Mouse (Mus musculus): Measurements from ENCODE around the gene Fmo6. TPM values are rescaled to one million over a fixed set of nuclear protein-coding genes. Genes with fewer than 3 reads are reported as not detected.

The Fmo6 gene
- polyA plus RNA-seq (2014; fragmentation: Nextera tagmentation; extraction: Ambion mirVana), result not detected in 2 replicates

GRCm38 (mm10) chr1:162937415-162937814, at the start of gene Fmo6:
Gene Fmo6 (minus strand): TSS chr1:162937515.
- WGBS, result 81% methylated on average over 6 of the region's 6 CpGs
- Histone ChIP-seq H3K27me3 (replicated peaks; ENCODE audit: control insufficient read depth, insufficient read depth, low read length) (no peaks in the 10 kb centered on the region), H3K9ac (ENCODE audit: low read length) (no peak within 1 kb of the TSS), H3K4me2 (ENCODE audit: low read length) (no peak within 1 kb of the TSS), H3K4me3 (ENCODE audit: low read depth, low read length) (no peak within 1 kb of the TSS), H3K36me3 (ENCODE audit: control insufficient read depth, insufficient read depth, low read length) (no peaks in the 10 kb centered on the region), H3K27ac (ENCODE audit: low read depth, low read length) (no peak within 1 kb of the TSS), H3K9me3 (replicated peaks; ENCODE audit: control insufficient read depth, low read length) (no peaks in the 10 kb centered on the region), H3K4me1 (ENCODE audit: control insufficient read depth, insufficient read depth, low read length) (no peaks in the 10 kb centered on the region)
- no peak for DNase-seq (ENCODE audit: low spot score)
- ATAC-seq, result no peak

- no peaks in the 10 kb centered on the region for H3K9me3 ChIP-seq (replicated peaks; ENCODE audit: control insufficient read depth, low read length)
- no peak overlapping the region for H3K9ac ChIP-seq (ENCODE audit: low read length)
- H3K4me2 ChIP-seq (ENCODE audit: low read length), result no peak overlapping the region
- H3K27me3 ChIP-seq (replicated peaks; ENCODE audit: control insufficient read depth, insufficient read depth, low read length), result no peaks in the 10 kb centered on the region
- H3K4me1 ChIP-seq (ENCODE audit: control insufficient read depth, insufficient read depth, low read length), result no peaks in the 10 kb centered on the region
- ATAC-seq (no peak), DNase-seq (ENCODE audit: low spot score) (no peak)
- WGBS, result 96% methylated on average over 1 of the region's 1 CpGs
- no peaks in the 10 kb centered on the region for H3K36me3 ChIP-seq (ENCODE audit: control insufficient read depth, insufficient read depth, low read length)
- H3K27ac ChIP-seq (ENCODE audit: low read depth, low read length), result no peak overlapping the region
- no peak overlapping the region for H3K4me3 ChIP-seq (ENCODE audit: low read depth, low read length)
Measured at GRCm38 (mm10) chr1:162986777-162987176, 49.5 kb upstream of the Fmo6 start.

- WGBS, result 91% methylated on average over 2 of the region's 2 CpGs
- H3K27ac ChIP-seq (ENCODE audit: low read depth, low read length), result no peak overlapping the region
- no peaks in the 10 kb centered on the region for H3K36me3 ChIP-seq (ENCODE audit: control insufficient read depth, insufficient read depth, low read length)
- no peak overlapping the region for H3K4me3 ChIP-seq (ENCODE audit: low read depth, low read length)
- ATAC-seq, result no peak
- no peak overlapping the region for H3K4me2 ChIP-seq (ENCODE audit: low read length)
- DNase-seq (ENCODE audit: low spot score), result no peak
- H3K9me3 ChIP-seq (replicated peaks; ENCODE audit: control insufficient read depth, low read length), result no peaks in the 10 kb centered on the region
- no peaks in the 10 kb centered on the region for H3K4me1 ChIP-seq (ENCODE audit: control insufficient read depth, insufficient read depth, low read length)
- no peaks in the 10 kb centered on the region for H3K27me3 ChIP-seq (replicated peaks; ENCODE audit: control insufficient read depth, insufficient read depth, low read length)
- H3K9ac ChIP-seq (ENCODE audit: low read length), result no peak overlapping the region
Measured at GRCm38 (mm10) chr1:162986121-162986748, 48.9 kb upstream of the Fmo6 start.

GRCm38 (mm10) chr1:162984428-162984827, 47.1 kb upstream of the Fmo6 start, which contains the start of gene Fmo3:
Gene Fmo3 (minus strand): TSS chr1:162984528.
- Histone ChIP-seq H3K4me2 (ENCODE audit: low read length) (no peak within 1 kb of the TSS), H3K9ac (ENCODE audit: low read length) (no peak within 1 kb of the TSS), H3K9me3 (replicated peaks; ENCODE audit: control insufficient read depth, low read length) (no peaks in the 10 kb centered on the region), H3K4me1 (ENCODE audit: control insufficient read depth, insufficient read depth, low read length) (no peaks in the 10 kb centered on the region), H3K36me3 (ENCODE audit: control insufficient read depth, insufficient read depth, low read length) (no peaks in the 10 kb centered on the region), H3K27ac (ENCODE audit: low read depth, low read length) (no peak within 1 kb of the TSS), H3K4me3 (ENCODE audit: low read depth, low read length) (no peak within 1 kb of the TSS), H3K27me3 (replicated peaks; ENCODE audit: control insufficient read depth, insufficient read depth, low read length) (no peaks in the 10 kb centered on the region)
- DNase-seq (ENCODE audit: low spot score), result no peak
- WGBS, result 93% methylated on average over 1 of the region's 1 CpGs
- ATAC-seq, result no peak

- H3K27ac ChIP-seq (ENCODE audit: low read depth, low read length), result no peak overlapping the region
- no peaks in the 10 kb centered on the region for H3K4me1 ChIP-seq (ENCODE audit: control insufficient read depth, insufficient read depth, low read length)
- no peak overlapping the region for H3K4me2 ChIP-seq (ENCODE audit: low read length)
- no peaks in the 10 kb centered on the region for H3K27me3 ChIP-seq (replicated peaks; ENCODE audit: control insufficient read depth, insufficient read depth, low read length)
- 70% methylated on average over 2 of the region's 2 CpGs for WGBS
- no peaks in the 10 kb centered on the region for H3K36me3 ChIP-seq (ENCODE audit: control insufficient read depth, insufficient read depth, low read length)
- DNase-seq (ENCODE audit: low spot score) (no peak), ATAC-seq (no peak)
- no peak overlapping the region for H3K9ac ChIP-seq (ENCODE audit: low read length)
- H3K9me3 ChIP-seq (replicated peaks; ENCODE audit: control insufficient read depth, low read length), result no peaks in the 10 kb centered on the region
- no peak overlapping the region for H3K4me3 ChIP-seq (ENCODE audit: low read depth, low read length)
Measured at GRCm38 (mm10) chr1:162963556-162963955, 26.2 kb upstream of the Fmo6 start.

- 84% methylated on average over 1 of the region's 1 CpGs for WGBS
- ATAC-seq (no peak), DNase-seq (ENCODE audit: low spot score) (no peak)
- H3K9me3 ChIP-seq (replicated peaks; ENCODE audit: control insufficient read depth, low read length), result no peaks in the 10 kb centered on the region
- H3K9ac ChIP-seq (ENCODE audit: low read length), result no peak overlapping the region
- H3K27me3 ChIP-seq (replicated peaks; ENCODE audit: control insufficient read depth, insufficient read depth, low read length), result no peaks in the 10 kb centered on the region
- no peak overlapping the region for H3K27ac ChIP-seq (ENCODE audit: low read depth, low read length)
- no peaks in the 10 kb centered on the region for H3K36me3 ChIP-seq (ENCODE audit: control insufficient read depth, insufficient read depth, low read length)
- H3K4me3 ChIP-seq (ENCODE audit: low read depth, low read length), result no peak overlapping the region
- no peak overlapping the region for H3K4me2 ChIP-seq (ENCODE audit: low read length)
- no peaks in the 10 kb centered on the region for H3K4me1 ChIP-seq (ENCODE audit: control insufficient read depth, insufficient read depth, low read length)
Measured at GRCm38 (mm10) chr1:162957422-162957821, 20.1 kb upstream of the Fmo6 start.

GRCm38 (mm10) chr1:162953079-162953478, 15.8 kb upstream of the Fmo6 start:
- Histone ChIP-seq H3K4me1 (ENCODE audit: control insufficient read depth, insufficient read depth, low read length) (no peaks in the 10 kb centered on the region), H3K9ac (ENCODE audit: low read length) (no peak overlapping the region), H3K27me3 (replicated peaks; ENCODE audit: control insufficient read depth, insufficient read depth, low read length) (no peaks in the 10 kb centered on the region), H3K27ac (ENCODE audit: low read depth, low read length) (no peak overlapping the region), H3K4me3 (ENCODE audit: low read depth, low read length) (no peak overlapping the region), H3K4me2 (ENCODE audit: low read length) (no peak overlapping the region), H3K9me3 (replicated peaks; ENCODE audit: control insufficient read depth, low read length) (no peaks in the 10 kb centered on the region), H3K36me3 (ENCODE audit: control insufficient read depth, insufficient read depth, low read length) (no peaks in the 10 kb centered on the region)
- ATAC-seq (no peak), DNase-seq (ENCODE audit: low spot score) (no peak)
- WGBS, result 66% methylated on average over 2 of the region's 2 CpGs

- no peaks in the 10 kb centered on the region for H3K9me3 ChIP-seq (replicated peaks; ENCODE audit: control insufficient read depth, low read length)
- no peaks in the 10 kb centered on the region for H3K4me1 ChIP-seq (ENCODE audit: control insufficient read depth, insufficient read depth, low read length)
- ATAC-seq (no peak), DNase-seq (ENCODE audit: low spot score) (no peak)
- no peak overlapping the region for H3K9ac ChIP-seq (ENCODE audit: low read length)
- no peaks in the 10 kb centered on the region for H3K36me3 ChIP-seq (ENCODE audit: control insufficient read depth, insufficient read depth, low read length)
- H3K27me3 ChIP-seq (replicated peaks; ENCODE audit: control insufficient read depth, insufficient read depth, low read length), result no peaks in the 10 kb centered on the region
- no peak overlapping the region for H3K27ac ChIP-seq (ENCODE audit: low read depth, low read length)
- H3K4me2 ChIP-seq (ENCODE audit: low read length), result no peak overlapping the region
- H3K4me3 ChIP-seq (ENCODE audit: low read depth, low read length), result no peak overlapping the region
- 89% methylated on average over 1 of the region's 1 CpGs for WGBS
Measured at GRCm38 (mm10) chr1:162949763-162950162, 12.4 kb upstream of the Fmo6 start.

- Histone ChIP-seq H3K36me3 (ENCODE audit: control insufficient read depth, insufficient read depth, low read length) (no peaks in the 10 kb centered on the region), H3K9me3 (replicated peaks; ENCODE audit: control insufficient read depth, low read length) (no peaks in the 10 kb centered on the region), H3K4me3 (ENCODE audit: low read depth, low read length) (no peak overlapping the region), H3K4me1 (ENCODE audit: control insufficient read depth, insufficient read depth, low read length) (no peaks in the 10 kb centered on the region), H3K27me3 (replicated peaks; ENCODE audit: control insufficient read depth, insufficient read depth, low read length) (no peaks in the 10 kb centered on the region), H3K4me2 (ENCODE audit: low read length) (no peak overlapping the region), H3K27ac (ENCODE audit: low read depth, low read length) (no peak overlapping the region), H3K9ac (ENCODE audit: low read length) (no peak overlapping the region)
- ATAC-seq, result no peak
- WGBS, result 89% methylated on average over 6 of the region's 6 CpGs
- no peak for DNase-seq (ENCODE audit: low spot score)
Measured at GRCm38 (mm10) chr1:162947934-162948333, 10.6 kb upstream of the Fmo6 start.
